Mouse (Mus musculus) cerebellum, adult 2 months (tissue): Measurements from ENCODE around the gene Dhx16.

Source experiments
- CTCF ChIP-seq: fragments of 200-500 bp; IDR thresholded peaks from 2 replicates; pipeline ENCODE4 v1.5.1; 2011; ENCODE audit warnings: low read depth, mild to moderate bottlenecking, control low read depth, low read length, moderate library complexity, borderline replicate concordance; ENCODE audit not compliant: insufficient read depth
- POLR2A ChIP-seq: fragments of 200-500 bp; IDR thresholded peaks from 2 replicates; pipeline ENCODE4 v1.6.1; 2011; ENCODE audit warnings: low read length, control low read depth, borderline replicate concordance; ENCODE audit not compliant: insufficient read depth

- TF ChIP-seq CTCF (no peak), POLR2A (no peak)
Measured at GRCm38 (mm10) chr17:35887725-35888124, 8.1 kb downstream of the Dhx16 start.
